Mouse (Mus musculus): ENCODE results near the gene Zdhhc19. TPM values are rescaled to one million over a fixed set of nuclear protein-coding genes. Genes with fewer than 3 reads are reported as not detected.

Zdhhc19 gene
- 0.12 and 0.13 TPM in 2 replicates for polyA plus RNA-seq (2012; rRNA removed)

GRCm38 (mm10) chr16:32495965-32496364, at the start of gene Zdhhc19:
TSS of gene Zdhhc19 (plus strand) at chr16:32496265.

DNA sequence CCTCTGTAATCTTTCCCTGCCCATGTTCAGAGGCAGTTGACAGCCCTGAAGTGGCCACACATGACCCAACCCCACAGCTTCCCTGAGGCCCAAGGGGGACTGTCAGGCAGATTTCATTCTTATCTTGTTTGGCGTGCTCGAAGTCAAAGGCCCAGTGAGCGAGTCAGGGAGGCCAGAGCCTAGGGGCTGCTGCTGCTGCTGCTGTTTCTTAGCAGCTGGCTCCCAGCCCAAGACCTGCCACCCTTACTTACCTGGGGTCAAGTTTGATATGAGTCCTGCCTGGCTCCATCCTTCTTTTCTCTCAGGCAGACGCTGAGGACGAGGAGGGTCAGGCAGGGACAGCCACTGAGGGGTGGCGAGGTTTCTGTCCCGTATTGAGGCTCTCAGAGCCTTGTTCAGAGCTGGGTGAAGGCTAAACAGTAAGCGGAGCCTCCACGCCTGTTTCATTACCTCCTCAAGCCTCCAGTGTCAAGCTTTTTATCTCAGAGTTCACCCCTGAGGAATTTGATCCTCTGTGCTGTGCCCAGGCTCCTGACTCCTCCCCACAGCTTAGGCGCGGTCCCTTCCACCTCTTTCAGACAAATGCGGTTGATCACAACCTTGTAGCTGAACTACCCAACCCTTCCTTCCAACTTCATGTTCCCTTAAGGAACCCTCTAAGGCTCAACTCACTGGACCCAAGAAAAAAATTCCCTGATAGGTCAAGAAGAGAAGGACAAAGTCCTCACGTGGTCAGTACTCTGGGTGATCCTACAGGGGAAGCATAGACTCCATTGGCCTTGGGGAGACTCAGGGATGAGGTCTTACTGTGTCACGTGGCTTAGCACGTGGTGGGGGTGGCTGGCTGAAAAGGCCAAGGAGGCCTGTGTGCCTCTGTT, 8.6 kb upstream of the Zdhhc19 start, which contains the start of gene Slc51a:
TSS of gene Slc51a (minus strand) at position 646 of the 878 bp plus-strand sequence.

GRCm38 (mm10) chr16:32608712-32609400, 112.8 kb downstream of the Zdhhc19 start, which contains the start of gene Tfrc:
TSS of gene Tfrc (plus strand) at chr16:32608920.

Other genes starting within 250 kb of the Zdhhc19 start
- 29.3 and 30.6 TPM in 2 replicates for gene Fbxo45, start 249.1 kb upstream of the Zdhhc19 start, polyA plus RNA-seq (2012; rRNA removed)
- gene Wdr53, start 249.0 kb upstream of the Zdhhc19 start, polyA plus RNA-seq (2012; rRNA removed), result 9.0 and 9.5 TPM in 2 replicates
- gene Smco1, start 224.8 kb upstream of the Zdhhc19 start, polyA plus RNA-seq (2012; rRNA removed), result not detected in 2 replicates
- gene Rnf168, start 218.8 kb upstream of the Zdhhc19 start, polyA plus RNA-seq (2012; rRNA removed), result 16.9 and 17.8 TPM in 2 replicates
- gene Ubxn7, start 164.0 kb upstream of the Zdhhc19 start, polyA plus RNA-seq (2012; rRNA removed), result 23.3 and 24.1 TPM in 2 replicates
- gene Tm4sf19, start 95.8 kb upstream of the Zdhhc19 start, polyA plus RNA-seq (2012; rRNA removed), result 0.08 and 0.28 TPM in 2 replicates
- 27.2 and 30.2 TPM in 2 replicates for gene Tctex1d2, start 76.6 kb upstream of the Zdhhc19 start, polyA plus RNA-seq (2012; rRNA removed)
- 29.8 and 31.0 TPM in 2 replicates for gene Pcyt1a, start 65.3 kb upstream of the Zdhhc19 start, polyA plus RNA-seq (2012; rRNA removed)
- 0.05 and 0.08 TPM in 2 replicates for gene Slc51a, start 8.4 kb upstream of the Zdhhc19 start, polyA plus RNA-seq (2012; rRNA removed)
- 56.6 and 62.0 TPM in 2 replicates for gene Tfrc, start 112.7 kb downstream of the Zdhhc19 start, polyA plus RNA-seq (2012; rRNA removed)
- 82.3 and 95.6 TPM in 2 replicates for gene Tnk2, start 147.6 kb downstream of the Zdhhc19 start, polyA plus RNA-seq (2012; rRNA removed)
- gene Muc4, start 239.6 kb downstream of the Zdhhc19 start, polyA plus RNA-seq (2012; rRNA removed), result 0.01 and 0.03 TPM in 2 replicates

All from central nervous system, embryonic 18 days (tissue).